Mouse (Mus musculus): Measurements from ENCODE around the gene Tmem56. TPM values are rescaled to one million over a fixed set of nuclear protein-coding genes. Genes with fewer than 3 reads are reported as not detected.

Gene Tmem56
- total and polyA plus RNA-seq, 3 experiments, result 0.32 to 0.39 TPM; not detected in 1

DNA sequence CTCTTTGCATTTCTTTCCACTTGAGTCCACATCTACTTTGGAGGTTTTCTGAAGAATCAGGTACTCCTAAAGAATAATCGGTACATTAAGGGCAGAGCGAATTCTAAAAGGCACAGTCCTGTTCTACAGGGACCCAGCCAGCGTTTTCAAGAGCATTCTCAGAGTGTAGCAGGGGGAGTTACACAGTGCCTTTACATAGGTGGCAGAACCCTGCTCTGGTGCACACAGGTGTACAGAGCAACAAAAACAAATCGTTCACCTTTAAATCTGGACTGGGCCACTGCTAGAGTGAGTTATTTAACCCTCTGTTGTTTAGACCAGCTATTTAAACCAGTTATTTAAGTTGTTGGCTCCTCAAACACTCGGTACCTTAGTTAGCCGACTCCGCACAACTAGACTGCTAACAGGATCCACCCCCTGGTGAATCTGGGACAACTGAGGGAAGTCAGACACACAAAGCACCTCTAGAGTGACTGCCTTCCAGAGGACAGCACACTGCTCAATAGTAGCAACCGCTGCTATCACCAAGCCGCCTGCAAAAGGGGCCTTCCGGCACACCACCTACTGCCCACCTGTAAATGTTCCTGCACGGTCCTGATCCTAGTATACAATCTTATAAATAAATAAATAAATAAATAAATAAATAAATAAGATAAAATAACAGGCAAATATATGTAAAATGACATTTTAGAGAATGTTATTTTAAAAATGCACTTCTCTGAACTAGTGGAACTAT is 126.3 kb downstream of the Tmem56 start:
- no peaks in the 10 kb centered on the region for H3K79me2 ChIP-seq (ENCODE audit: control insufficient read depth, insufficient read depth, low read length, poor library complexity)
- no peak for DNase-seq (ENCODE audit: low read depth, low spot score)
- no peak overlapping the region for H3K4me3 ChIP-seq (ENCODE audit: control insufficient read depth in 1 of 2, insufficient read depth in 1 of 2, low read depth in 2 of 2, low read length in 2 of 2)
- no peaks in the 10 kb centered on the region for H3K27me3 ChIP-seq (ENCODE audit: control insufficient read depth in 1 of 2, insufficient read depth in 2 of 2, low read length in 2 of 2)
- TF ChIP-seq POLR2AphosphoS5 (IDR thresholded peaks at IDR 0.05; ENCODE audit: borderline replicate concordance, low read depth, low read length), result no peak
- TF ChIP-seq TCF12 (IDR thresholded peaks at IDR 0.05; ENCODE audit: low read depth, low read length), result no peak
- no peak for TF ChIP-seq BHLHE40 (IDR thresholded peaks at IDR 0.05; ENCODE audit: borderline replicate concordance, low read depth, low read length)
- TF ChIP-seq TBP (IDR thresholded peaks at IDR 0.05; ENCODE audit: low read depth, low read length), result no peak
- no peak for TF ChIP-seq RAD21 (IDR thresholded peaks at IDR 0.05; ENCODE audit: low read depth, low read length)
- no peak for TF ChIP-seq GATA1 (IDR thresholded peaks at IDR 0.05; ENCODE audit: low read depth, low read length)
- TF ChIP-seq ZKSCAN1 (IDR thresholded peaks at IDR 0.05; ENCODE audit: low read depth, low read length), result no peak
- no peak for TF ChIP-seq MEF2A (IDR thresholded peaks at IDR 0.05; ENCODE audit: extremely low read depth, insufficient replicate concordance, low read depth, low read length, poor library complexity, severe bottlenecking)
- peaks cover 0 to 7% of the 10 kb centered on the region in 2 experiments; a peak in 1 of 4 replicates for H3K4me1 ChIP-seq (ENCODE audit: control insufficient read depth in 1 of 2, insufficient read depth in 2 of 2, low read length in 2 of 2)
- no peak overlapping the region for H3K9ac ChIP-seq (ENCODE audit: control insufficient read depth, low read depth, low read length, poor library complexity, severe bottlenecking)
- H3K36me3 ChIP-seq (ENCODE audit: control insufficient read depth in 1 of 2, insufficient read depth in 2 of 2, low read length in 2 of 2), result peaks cover 0 to 2% of the 10 kb centered on the region in 2 experiments; a peak in 1 of 4 replicates
- no peak overlapping the region for H3K27ac ChIP-seq (ENCODE audit: control insufficient read depth, low read depth, low read length)
- no peaks in the 10 kb centered on the region for H3K9me3 ChIP-seq (replicated peaks; ENCODE audit: insufficient read depth, low read length)

GRCm38 (mm10) chr3:121156043-121156442 is 126.9 kb downstream of the Tmem56 start:
- Histone ChIP-seq H3K27me3 (ENCODE audit: control insufficient read depth in 1 of 2, insufficient read depth in 2 of 2, low read length in 2 of 2) (no peaks in the 10 kb centered on the region), H3K4me1 (ENCODE audit: control insufficient read depth in 1 of 2, insufficient read depth in 2 of 2, low read length in 2 of 2) (peaks cover 0 to 3% of the 10 kb centered on the region in 2 experiments; a peak in 1 of 4 replicates), H3K36me3 (ENCODE audit: control insufficient read depth in 1 of 2, insufficient read depth in 2 of 2, low read length in 2 of 2) (no peaks in the 10 kb centered on the region)

More at GRCm38 (mm10) chr3:121156043-121156442, 126.9 kb downstream of the Tmem56 start:
- Histone ChIP-seq H3K4me3 (ENCODE audit: control insufficient read depth in 1 of 2, insufficient read depth in 1 of 2, low read depth in 2 of 2, low read length in 2 of 2) (no peak overlapping the region), H3K27ac (ENCODE audit: control insufficient read depth, low read depth, low read length) (no peak overlapping the region), H3K79me2 (ENCODE audit: control insufficient read depth, insufficient read depth, low read length, poor library complexity) (no peaks in the 10 kb centered on the region), H3K9me3 (replicated peaks; ENCODE audit: insufficient read depth, low read length) (no peaks in the 10 kb centered on the region), H3K9ac (ENCODE audit: control insufficient read depth, low read depth, low read length, poor library complexity, severe bottlenecking) (no peak overlapping the region)
- no peak for DNase-seq (ENCODE audit: low read depth, low spot score)
- TF ChIP-seq RCOR1 (IDR thresholded peaks at IDR 0.05; ENCODE audit: low read depth, low read length) (no peak), MEF2A (IDR thresholded peaks at IDR 0.05; ENCODE audit: extremely low read depth, insufficient replicate concordance, low read depth, low read length, poor library complexity, severe bottlenecking) (no peak), ZC3H11A (IDR thresholded peaks at IDR 0.05; ENCODE audit: low read depth, low read length) (no peak), MAX (IDR thresholded peaks at IDR 0.05; ENCODE audit: low read length) (no peak), USF2 (IDR thresholded peaks at IDR 0.05; ENCODE audit: borderline replicate concordance in 1 of 2, insufficient read depth in 1 of 2, low read depth in 1 of 2, low read length in 2 of 2) (no peak), CHD2 (IDR thresholded peaks at IDR 0.05; ENCODE audit: low read length) (no peak), MAFK (IDR thresholded peaks at IDR 0.05; ENCODE audit: borderline replicate concordance, low read depth, low read length) (no peak), RAD21 (IDR thresholded peaks at IDR 0.05; ENCODE audit: low read depth, low read length) (no peak), GATA1 (IDR thresholded peaks at IDR 0.05; ENCODE audit: low read depth, low read length) (no peak), SIN3A (IDR thresholded peaks at IDR 0.05; ENCODE audit: low read length) (no peak), NELFE (IDR thresholded peaks at IDR 0.05; ENCODE audit: low read depth, low read length) (no peak), USF1 (IDR thresholded peaks at IDR 0.05; ENCODE audit: low read depth, low read length) (no peak), UBTF (IDR thresholded peaks at IDR 0.05; ENCODE audit: borderline replicate concordance, insufficient read depth, low read depth, low read length) (no peak), POLR2AphosphoS2 (IDR thresholded peaks at IDR 0.05; ENCODE audit: low read length) (no peak), SMC3 (IDR thresholded peaks at IDR 0.05; ENCODE audit: low read depth, low read length) (no peak), TCF12 (IDR thresholded peaks at IDR 0.05; ENCODE audit: low read depth, low read length) (no peak), HCFC1 (IDR thresholded peaks at IDR 0.05; ENCODE audit: low read depth, low read length) (no peak), NRF1 (IDR thresholded peaks at IDR 0.05; ENCODE audit: insufficient read depth, low read depth, low read length, poor library complexity, severe bottlenecking) (no peak), BHLHE40 (IDR thresholded peaks at IDR 0.05; ENCODE audit: borderline replicate concordance, low read depth, low read length) (no peak)
